Mouse (Mus musculus) lung, adult 18-20 months (tissue): Measurements from ENCODE around the gene Foxq1.
A peak's percentile ranks its signal among the peaks of the same experiment; 100 is the strongest.

Experiments
- DNase-seq, 2 experiments: peaks; one replicate each; pipeline ENCODE4 v3.0.0; 2022; ENCODE audit warnings: mixed read lengths in 2 of 2

The Foxq1 gene

DNA sequence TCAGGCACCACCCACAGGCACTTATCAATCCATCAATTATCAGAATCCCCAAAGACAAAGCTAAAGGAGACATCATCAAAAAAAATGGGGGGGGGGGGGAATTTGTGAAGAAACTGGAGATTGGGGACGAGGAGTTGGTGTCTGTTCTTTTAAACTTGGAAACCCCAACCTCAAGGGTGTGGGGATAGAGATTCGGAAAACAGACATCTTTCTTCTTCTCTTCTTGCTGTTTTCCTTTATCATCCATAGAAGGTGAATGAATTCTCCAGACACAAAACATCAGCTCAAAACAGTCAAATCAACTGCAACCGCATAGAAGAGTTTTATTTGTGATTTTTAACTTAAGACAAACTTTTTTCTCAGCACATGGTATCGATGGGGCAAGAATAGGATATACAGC is at the start of gene Foxq1:
TSS of gene Foxq1 (plus strand) at position 301 of the 400 bp plus-strand sequence.
- no peak for DNase-seq

DNA sequence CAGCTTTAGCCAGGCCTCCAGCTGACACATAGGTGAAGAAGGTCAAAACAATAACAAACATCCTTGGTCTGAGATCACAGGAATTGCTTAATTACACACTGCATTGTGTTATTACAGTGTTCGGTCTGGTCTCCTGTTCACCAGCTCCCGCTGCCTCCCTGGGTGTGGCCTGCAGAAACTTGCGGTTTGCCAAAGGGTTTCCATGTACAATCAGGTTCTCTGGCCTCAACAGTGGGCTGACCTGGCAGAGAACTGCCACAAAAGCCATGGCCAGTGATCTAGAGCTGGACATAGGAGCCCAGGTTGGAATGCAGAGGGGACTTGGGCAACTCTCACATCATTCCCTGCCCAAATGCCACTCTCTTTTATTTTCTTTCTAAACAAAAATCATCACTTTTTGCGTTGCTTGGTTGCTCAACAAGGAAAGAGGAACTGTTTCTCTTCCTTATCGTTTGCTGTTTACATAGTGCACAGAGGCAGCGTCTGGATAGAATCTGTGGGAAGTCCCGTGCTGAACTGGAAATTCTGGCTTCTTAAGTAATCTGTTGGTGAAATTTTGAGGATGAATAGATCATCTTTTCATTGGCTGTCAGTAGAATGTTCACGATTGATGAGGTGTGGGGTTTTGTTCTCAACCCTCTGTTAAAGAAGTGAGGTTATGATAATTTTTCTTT is 49.3 kb upstream of the Foxq1 start:
- DNase-seq, result peak; percentile 47 to 65

DNA sequence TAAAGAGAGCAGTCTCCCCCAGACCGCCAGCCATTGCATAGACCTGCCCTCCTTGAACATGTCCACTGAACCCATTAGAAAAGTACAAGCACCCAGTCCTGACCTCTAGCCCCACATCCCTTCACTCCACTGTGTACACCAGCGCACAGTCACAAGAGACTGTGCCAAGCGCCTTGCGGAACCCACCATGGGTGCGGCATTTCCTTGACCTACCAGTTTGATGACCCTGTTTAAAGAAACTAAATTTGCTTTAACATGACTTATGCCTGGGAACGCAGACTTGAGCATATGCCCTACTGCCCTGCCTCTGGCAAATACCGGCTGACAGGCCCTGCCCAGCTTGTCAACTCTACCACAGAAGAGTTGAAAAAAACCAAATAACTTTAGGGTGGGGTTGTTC is 40.7 kb upstream of the Foxq1 start:
- DNase-seq, result peak; percentile 38 to 52

DNA sequence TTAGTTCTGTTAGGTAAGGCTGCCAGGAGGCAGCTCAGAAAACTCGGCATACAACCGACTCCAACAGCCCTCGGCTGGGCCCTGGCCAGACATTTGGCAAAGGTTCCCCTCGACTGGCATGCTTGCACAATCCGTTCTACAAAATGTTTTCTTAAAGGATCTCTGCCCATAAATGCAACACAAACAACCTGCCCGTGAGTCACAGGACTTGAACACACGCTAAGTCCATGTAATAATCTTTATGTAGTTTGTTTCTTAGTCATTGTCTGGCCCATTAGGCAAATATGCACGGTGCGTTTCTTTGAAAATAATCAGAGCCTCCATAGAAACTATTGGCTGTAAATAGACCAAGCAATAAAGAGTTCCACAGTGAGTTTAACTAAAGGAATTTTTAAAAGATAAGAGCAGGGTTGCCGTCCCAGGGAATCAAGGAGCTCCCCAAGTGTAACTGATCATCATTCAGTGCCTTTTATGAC is 37.5 kb upstream of the Foxq1 start:
- DNase-seq, result peak; percentile 82 to 87

GRCm38 (mm10) chr13:31518971-31519370 is 37.0 kb upstream of the Foxq1 start:
- DNase-seq, result peak; percentile 22 to 34

- no peak for DNase-seq
Observed at GRCm38 (mm10) chr13:31524976-31525375, 31.0 kb upstream of the Foxq1 start.

DNA sequence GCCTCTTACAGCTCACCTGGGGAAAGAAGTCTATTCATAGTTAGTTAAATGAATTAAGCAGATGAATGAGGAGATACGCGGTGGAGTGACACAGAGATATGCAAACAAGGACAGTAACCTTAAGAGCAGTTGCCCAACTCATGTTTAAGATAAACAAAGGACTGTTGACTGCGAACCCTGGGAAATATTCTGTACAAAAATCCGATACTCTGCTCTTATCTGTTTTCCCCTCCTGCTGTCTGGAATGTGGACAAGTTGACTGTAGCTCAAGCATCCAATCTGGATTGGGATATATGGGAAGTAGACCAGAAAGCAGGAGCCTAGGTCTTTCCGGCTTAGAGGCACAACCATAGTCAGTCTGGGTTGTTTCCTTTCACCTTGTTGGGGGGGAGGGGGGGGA is 24.7 kb upstream of the Foxq1 start:
- DNase-seq, result no peak

DNA sequence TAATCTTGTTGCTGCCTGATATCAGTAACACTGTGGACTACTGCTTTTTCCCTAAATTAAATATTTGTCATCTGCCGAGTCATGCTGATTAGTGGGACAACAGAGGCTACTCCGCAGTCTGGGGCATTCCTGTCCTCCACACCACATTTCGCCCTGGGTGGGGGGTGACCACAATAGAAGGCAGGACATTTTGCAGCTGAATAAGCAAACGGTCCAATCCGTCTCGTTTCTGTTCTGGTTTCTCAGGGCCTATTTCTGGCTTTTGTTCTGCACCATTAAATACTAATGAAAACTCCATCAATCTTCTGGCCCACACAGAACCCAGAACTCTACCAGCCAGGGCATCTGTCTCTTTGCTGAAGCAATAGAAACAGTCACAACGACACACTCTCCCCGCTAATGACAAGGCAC is 24.3 kb upstream of the Foxq1 start:
- no peak for DNase-seq

- DNase-seq, result no peak
Observed at GRCm38 (mm10) chr13:31534726-31535125, 21.2 kb upstream of the Foxq1 start.

DNA sequence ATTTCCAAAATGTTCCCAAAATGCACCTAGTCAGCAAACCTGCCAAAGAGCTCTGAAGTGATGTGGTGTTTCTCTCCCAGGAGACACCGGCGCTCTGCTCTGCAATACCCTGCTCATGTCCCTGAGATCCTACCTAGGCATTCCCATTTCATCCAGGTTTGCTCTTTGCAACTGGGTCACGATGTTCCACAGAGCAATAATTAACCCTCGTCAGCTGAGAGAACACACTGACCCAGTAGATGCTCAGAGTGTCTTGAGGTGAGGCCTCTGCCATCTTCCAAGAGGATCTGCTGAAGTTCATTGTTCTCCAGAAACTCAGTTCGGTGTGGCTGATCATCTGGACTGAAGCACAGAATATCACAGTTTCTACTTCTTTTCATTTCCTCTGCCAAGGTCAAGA is 12.9 kb upstream of the Foxq1 start:
- DNase-seq, result no peak

- DNase-seq, result no peak
Observed at GRCm38 (mm10) chr13:31546784-31547183, 9.2 kb upstream of the Foxq1 start.

- DNase-seq, result peak in 1 of 2 experiments; percentile 45
Observed at GRCm38 (mm10) chr13:31547204-31547603, 8.7 kb upstream of the Foxq1 start.

GRCm38 (mm10) chr13:31547610-31548009 is 8.3 kb upstream of the Foxq1 start:
- DNase-seq, result peak; percentile 75 to 85

GRCm38 (mm10) chr13:31556964-31557767 is 1.2 kb downstream of the Foxq1 start:
- peak; percentile 20 to 37 for DNase-seq

GRCm38 (mm10) chr13:31557768-31558520 is 2.0 kb downstream of the Foxq1 start:
- peak; percentile 86 to 87 for DNase-seq

DNA sequence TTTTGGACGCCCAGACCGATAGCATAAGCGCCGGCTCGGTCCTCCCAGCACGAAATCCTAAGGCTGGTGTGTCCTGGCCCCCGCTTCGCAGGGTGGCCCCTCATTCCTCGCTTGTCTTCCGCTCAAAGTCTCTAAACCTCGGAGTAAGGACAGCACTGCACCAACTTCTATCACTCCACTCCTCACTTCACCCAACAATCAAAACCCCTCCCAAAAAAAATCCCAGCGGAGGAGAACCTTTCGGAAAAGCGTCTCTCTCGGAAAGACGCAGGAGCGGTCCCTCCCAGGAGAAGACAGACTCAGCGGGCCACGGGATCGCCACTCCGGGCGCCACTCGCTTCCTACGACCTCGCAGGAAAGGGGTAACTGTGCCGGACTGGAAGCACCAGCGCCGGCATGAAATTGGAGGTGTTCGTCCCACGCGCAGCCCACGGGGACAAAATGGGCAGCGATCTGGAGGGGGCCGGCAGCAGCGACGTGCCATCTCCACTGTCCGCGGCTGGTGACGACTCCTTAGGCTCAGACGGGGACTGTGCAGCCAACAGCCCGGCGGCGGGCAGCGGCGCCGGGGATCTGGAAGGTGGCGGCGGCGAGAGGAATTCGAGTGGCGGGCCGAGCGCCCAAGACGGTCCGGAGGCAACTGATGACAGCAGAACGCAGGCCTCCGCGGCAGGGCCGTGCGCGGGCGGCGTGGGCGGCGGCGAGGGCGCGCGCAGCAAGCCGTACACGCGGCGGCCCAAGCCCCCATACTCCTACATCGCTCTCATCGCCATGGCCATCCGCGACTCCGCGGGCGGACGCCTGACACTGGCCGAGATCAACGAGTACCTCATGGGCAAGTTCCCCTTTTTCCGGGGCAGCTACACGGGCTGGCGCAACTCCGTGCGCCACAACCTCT is 2.8 kb downstream of the Foxq1 start, which contains the start of gene A530084C06Rik:
TSS of gene A530084C06Rik (minus strand) at position 813 of the 898 bp plus-strand sequence.
- peak; percentile 44 to 53 for DNase-seq

GRCm38 (mm10) chr13:31559419-31560144 is 3.6 kb downstream of the Foxq1 start:
- peak; percentile 74 to 77 for DNase-seq

GRCm38 (mm10) chr13:31564394-31564793 is 8.5 kb downstream of the Foxq1 start:
- DNase-seq, result no peak

- DNase-seq, result no peak
Observed at GRCm38 (mm10) chr13:31567099-31567498, 11.2 kb downstream of the Foxq1 start.

DNA sequence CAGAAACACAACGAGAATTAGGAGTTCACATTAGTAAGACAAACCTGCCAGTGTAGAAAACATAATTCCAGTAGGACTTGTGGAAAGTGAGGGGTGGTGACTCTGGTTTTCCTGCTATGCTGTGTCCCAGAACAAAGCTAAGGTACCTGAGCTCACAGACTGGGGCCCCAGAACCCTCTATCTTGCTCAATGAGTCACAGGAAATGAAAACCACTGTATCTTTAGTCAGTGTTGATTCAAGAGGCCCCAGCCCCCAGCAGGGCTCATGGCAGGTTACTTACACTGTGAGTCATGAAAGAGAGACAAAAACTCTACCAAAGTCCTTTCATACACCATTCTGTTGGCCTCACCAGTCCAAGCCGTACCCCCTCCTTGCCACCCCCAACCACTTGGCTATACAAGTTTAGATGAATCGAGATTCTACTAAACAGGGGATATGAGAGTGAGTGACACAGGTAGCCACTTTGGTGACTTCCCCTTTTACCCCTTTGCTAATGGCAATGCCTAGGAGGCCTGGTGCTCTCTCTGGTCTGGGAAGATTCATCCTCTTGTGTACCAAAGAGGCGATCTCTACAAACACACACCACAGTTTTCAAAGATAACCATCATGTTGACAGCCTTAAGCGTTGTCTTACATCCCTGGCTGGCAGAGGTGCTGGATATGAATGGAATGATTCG is 11.8 kb downstream of the Foxq1 start:
- DNase-seq, result no peak
